Mouse (Mus musculus) embryonic facial prominence, embryonic 13.5 days (tissue): ENCODE measurements around the gene Pde4dip. TPM values are rescaled to one million over a fixed set of nuclear protein-coding genes. Genes with fewer than 3 reads are reported as not detected.

Experiments used
- ATAC-seq: fragments of 200-750 bp; cut with Nextera tagmentation; 2 replicates; pipeline ENCODE4 v1.8.0; 2017; ENCODE audit warnings: low read depth; ENCODE audit not compliant: insufficient number of reproducible peaks, insufficient read depth, low FRiP score, low TSS enrichment
- H3K27ac ChIP-seq: fragments of 300-500 bp; sonication (generic); 2 replicates; pipeline ENCODE4 v1.5.1; 2015; ENCODE audit warnings: moderate library complexity, mild to moderate bottlenecking, inconsistent platforms
- H3K27me3 ChIP-seq: fragments of 300-500 bp; sonication (generic); 2 replicates; pipeline ENCODE4 v1.6.1; 2015; ENCODE audit warnings: mild to moderate bottlenecking, inconsistent platforms
- H3K36me3 ChIP-seq: fragments of 300-500 bp; sonication (generic); 2 replicates; pipeline ENCODE4 v1.6.1; 2015; ENCODE audit warnings: mild to moderate bottlenecking, inconsistent platforms
- H3K4me1 ChIP-seq: fragments of 300-500 bp; sonication (generic); 2 replicates; pipeline ENCODE4 v1.6.1; 2015; ENCODE audit warnings: inconsistent platforms
- H3K4me2 ChIP-seq: fragments of 300-500 bp; sonication (generic); 2 replicates; pipeline ENCODE4 v1.6.1; 2015; ENCODE audit warnings: moderate library complexity, mild to moderate bottlenecking, inconsistent platforms
- H3K4me3 ChIP-seq: fragments of 300-500 bp; sonication (generic); 2 replicates; pipeline ENCODE4 v1.5.1; 2015; ENCODE audit warnings: mild to moderate bottlenecking, inconsistent platforms
- H3K9ac ChIP-seq: fragments of 300-500 bp; sonication (generic); 2 replicates; pipeline ENCODE4 v1.6.1; 2015; ENCODE audit warnings: mild to moderate bottlenecking, inconsistent platforms
- H3K9me3 ChIP-seq: fragments of 300-500 bp; sonication (generic); 2 replicates; pipeline ENCODE4 v1.6.1; 2016; ENCODE audit warnings: inconsistent platforms
- WGBS: fragments of 180-500 bp; shearing (Covaris S2); methylation state at CpG from one replicate; pipeline ENCODE4 v1.1.7; 2015; ENCODE audit warnings: mixed read lengths; 5-methylcytosine and 5-hydroxymethylcytosine counted together
- polyA plus RNA-seq: library from polyadenylated mRNA; unstranded; fragments of >200 nt; fragmentation: Nextera tagmentation; extraction: Ambion mirVana; gene quantifications from 2 replicates; pipeline ENCODE4 v1.2.1, GENCODE M21; 2015

Pde4dip gene
- polyA plus RNA-seq, 1 experiment from 2014 or later = 21.9 TPM

DNA sequence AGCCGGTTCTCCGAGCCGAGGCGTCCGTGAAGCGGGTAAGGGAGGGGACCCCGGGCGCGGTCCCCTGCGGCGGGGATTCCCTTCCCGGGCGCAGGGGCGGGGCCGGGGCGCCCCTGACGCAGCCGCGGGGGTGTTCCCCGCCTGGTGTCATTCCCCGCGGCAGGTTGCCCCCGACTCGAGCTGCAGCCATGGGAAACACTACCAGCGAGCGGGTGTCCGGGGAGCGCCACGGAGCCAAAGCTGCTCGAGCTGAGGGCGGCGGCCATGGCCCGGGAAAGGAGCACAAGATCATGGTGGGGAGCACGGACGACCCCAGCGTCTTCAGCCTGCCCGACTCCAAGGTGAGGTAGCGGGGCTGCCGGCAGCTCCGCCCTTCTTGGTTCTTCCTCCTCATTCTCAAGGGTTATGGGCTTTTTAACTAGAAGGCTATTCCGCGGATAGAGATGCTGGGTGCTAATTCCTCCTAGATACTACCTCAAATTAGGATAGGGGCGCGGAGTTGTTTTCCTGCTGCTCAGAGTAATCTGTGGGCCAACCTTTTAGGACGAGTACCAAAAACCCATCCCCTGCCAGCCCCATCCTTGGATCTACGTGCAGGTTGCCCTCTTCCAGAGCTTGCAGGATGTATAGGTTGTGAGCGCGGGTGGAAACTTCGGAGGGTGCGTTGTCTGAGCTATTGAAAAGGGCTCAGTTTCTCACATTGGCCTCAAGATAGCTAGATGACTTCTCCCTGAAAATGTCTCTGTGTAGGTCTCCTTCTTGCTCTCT lies 229.9 kb downstream of the Pde4dip start:
- H3K4me3 ChIP-seq = peak overlapping the region; percentile 81
- H3K4me2 ChIP-seq = peak overlapping the region; percentile 77
- no peaks in the 10 kb centered on the region for H3K9me3 ChIP-seq
- WGBS = under 1% methylated on average over 50 of the region's 50 CpGs
- no peak overlapping the region for H3K27ac ChIP-seq
- peaks cover 20% of the 10 kb centered on the region for H3K4me1 ChIP-seq
- H3K9ac ChIP-seq = peak overlapping the region; percentile 76
- peak; percentile 76 for ATAC-seq
- H3K36me3 ChIP-seq = peaks cover 15% of the 10 kb centered on the region
- H3K27me3 ChIP-seq = no peaks in the 10 kb centered on the region

DNA sequence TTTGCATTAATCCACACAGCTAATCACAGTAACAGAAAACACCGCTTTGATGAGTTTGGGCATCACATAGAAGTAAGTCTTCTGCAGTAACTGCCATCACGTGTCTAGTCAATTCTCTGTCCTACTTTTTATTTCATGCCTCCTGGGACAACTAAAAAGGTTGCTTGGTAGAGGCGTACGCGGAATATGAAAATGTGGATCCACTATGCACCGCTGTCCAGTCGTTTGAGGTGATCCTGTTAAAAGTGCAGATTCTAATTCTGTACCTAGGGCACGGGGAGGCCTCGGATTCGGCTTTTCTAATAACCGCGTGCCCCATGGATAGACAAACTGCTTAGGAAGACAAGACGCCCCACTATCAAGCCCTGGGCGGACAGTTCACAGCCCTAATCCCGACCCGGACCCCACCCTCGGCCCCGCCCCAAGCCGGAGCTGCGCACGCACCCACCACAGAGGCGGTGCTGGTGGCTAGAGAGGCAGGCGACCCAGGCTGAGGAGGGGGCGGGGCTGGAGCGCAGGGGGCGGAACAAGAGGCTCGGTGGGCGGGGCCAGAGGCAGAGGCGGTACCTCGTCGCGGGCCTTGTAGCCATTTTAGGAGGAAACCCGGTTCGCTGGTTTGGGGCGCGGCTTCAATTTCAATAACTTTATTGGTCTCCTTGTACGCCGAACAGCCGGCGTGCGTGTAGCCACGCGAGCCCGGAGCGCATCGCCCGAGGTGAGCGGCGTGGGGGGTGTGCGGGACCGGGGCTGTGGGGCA lies 230.7 kb downstream of the Pde4dip start, which contains the start of gene Prkab2:
Gene Prkab2, plus strand, starts transcription at position 539 of the 757 bp plus-strand sequence.
- Histone ChIP-seq H3K4me3 (peak within 1 kb of the TSS; percentile 81), H3K36me3 (peaks cover 9% of the 10 kb centered on the region), H3K4me2 (peak within 1 kb of the TSS; percentile 77), H3K9me3 (no peaks in the 10 kb centered on the region), H3K9ac (peak within 1 kb of the TSS; percentile 76), H3K27me3 (no peaks in the 10 kb centered on the region), H3K4me1 (peaks cover 20% of the 10 kb centered on the region), H3K27ac (no peak within 1 kb of the TSS)
- ATAC-seq = peak; percentile 93
- WGBS = 2% methylated on average over 49 of the region's 51 CpGs

DNA sequence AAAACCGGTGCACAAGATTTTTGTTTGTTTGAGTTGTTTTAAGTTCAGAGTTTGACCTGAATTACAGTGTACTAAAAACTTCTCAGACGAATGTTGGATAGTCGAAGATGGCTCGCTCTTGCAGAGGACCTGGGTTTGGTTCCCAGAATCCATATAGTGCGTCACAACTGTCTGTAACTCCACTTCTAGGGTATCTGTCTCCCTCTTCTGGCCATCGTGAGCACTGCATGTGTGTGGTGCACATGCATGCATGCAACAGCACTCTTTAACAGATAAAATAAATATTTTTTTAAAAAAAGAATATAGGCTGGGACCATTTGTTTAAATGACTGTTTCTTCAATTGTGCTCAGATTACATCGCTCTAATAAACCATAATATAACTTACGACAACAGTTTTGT lies 233.6 kb downstream of the Pde4dip start:
- Histone ChIP-seq H3K36me3 (no peaks in the 10 kb centered on the region), H3K27me3 (no peaks in the 10 kb centered on the region), H3K27ac (no peak overlapping the region), H3K4me1 (peaks cover 16% of the 10 kb centered on the region), H3K4me2 (no peak overlapping the region), H3K9ac (no peak overlapping the region), H3K4me3 (no peak overlapping the region), H3K9me3 (no peaks in the 10 kb centered on the region)
- ATAC-seq = no peak
- 80% methylated on average over 8 of the region's 8 CpGs for WGBS

DNA sequence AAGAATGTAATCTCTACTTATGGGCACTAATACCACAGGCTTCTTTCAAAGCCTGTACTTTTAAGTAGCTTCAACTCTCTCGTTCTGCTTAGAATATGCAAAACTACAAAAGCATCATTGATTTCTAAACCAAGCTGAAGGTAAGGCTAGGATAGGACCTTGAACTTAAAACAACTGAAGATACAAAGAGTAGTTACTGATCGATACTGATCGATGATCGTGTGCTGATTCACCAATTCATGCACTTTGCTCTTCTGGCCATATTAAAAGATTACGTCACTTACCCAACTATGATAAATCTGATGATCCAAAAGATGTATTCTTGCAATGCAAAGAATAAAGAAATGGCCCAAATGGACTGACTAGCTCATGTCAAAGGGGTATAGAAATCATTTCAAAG lies 234.7 kb downstream of the Pde4dip start:
- Histone ChIP-seq H3K9me3 (no peaks in the 10 kb centered on the region), H3K9ac (no peak overlapping the region), H3K4me2 (no peak overlapping the region), H3K36me3 (no peaks in the 10 kb centered on the region), H3K27me3 (no peaks in the 10 kb centered on the region), H3K4me1 (peaks cover 5% of the 10 kb centered on the region), H3K4me3 (no peak overlapping the region), H3K27ac (no peak overlapping the region)
- no peak for ATAC-seq
- WGBS = 92% methylated on average over 5 of the region's 5 CpGs

DNA sequence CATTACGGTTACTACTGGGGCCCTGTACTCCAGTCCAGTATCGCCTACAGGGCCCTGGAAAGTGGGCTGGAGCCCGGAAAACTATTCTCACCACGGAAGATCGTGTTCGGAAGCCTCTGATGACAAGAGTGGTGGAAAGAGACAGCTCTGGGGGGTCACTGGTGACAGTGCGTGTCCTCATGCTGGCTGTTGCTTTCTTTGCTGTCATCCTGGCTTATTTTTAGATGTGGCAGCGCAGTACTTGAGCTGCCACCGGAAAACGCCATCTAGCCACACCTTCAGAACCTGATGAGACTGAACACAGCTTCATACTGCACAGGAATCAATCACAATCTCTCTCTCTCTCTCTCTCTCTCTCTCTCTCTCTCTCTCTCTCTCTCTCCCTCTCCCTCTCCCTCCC lies 236.9 kb downstream of the Pde4dip start:
- Histone ChIP-seq H3K36me3 (no peaks in the 10 kb centered on the region), H3K9ac (no peak overlapping the region), H3K4me3 (no peak overlapping the region), H3K9me3 (no peaks in the 10 kb centered on the region), H3K27me3 (no peaks in the 10 kb centered on the region), H3K27ac (no peak overlapping the region), H3K4me1 (no peaks in the 10 kb centered on the region), H3K4me2 (no peak overlapping the region)
- WGBS = 82% methylated on average over 10 of the region's 10 CpGs
- no peak for ATAC-seq

DNA sequence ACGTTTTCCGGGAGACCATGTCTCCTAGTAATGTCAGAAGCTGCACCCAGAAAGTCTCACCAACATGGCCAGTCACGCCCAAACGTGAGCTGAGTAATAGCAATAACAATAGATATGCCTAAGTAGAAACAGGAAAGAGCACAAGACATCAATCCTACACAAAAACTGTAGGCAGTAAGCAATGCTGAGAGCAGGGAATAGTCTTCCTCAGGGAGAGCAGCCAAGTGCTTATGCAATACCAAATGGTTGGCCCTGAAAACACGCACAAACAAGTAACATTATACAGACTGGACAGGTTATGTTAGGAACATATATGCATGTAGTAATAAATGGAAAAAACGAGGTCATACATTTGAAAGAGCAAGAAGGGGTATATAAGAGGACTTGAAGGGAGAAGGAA lies 239.0 kb downstream of the Pde4dip start:
- no peak for ATAC-seq
- WGBS = 81% methylated on average over 6 of the region's 6 CpGs

DNA sequence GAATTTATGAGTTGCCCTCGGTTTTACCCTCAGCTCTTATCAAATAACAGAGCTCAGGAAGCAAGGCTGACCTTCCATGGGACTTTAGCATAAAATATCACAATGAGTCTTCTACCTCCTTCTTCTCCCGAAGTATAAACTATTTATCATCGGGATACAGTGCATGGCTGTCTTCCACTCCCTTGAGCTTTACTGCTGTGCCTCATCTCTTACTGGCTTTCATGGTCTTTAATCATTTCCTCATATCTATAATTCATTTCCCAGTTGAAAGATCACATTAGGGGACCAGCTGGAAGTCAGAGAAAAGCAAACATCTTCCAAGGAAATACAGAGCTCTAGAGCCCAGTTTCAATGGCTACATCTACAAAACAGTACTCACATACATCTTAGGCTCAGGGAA lies 239.5 kb downstream of the Pde4dip start:
- Histone ChIP-seq H3K27me3 (no peaks in the 10 kb centered on the region), H3K4me3 (no peak overlapping the region), H3K27ac (no peak overlapping the region), H3K4me1 (no peaks in the 10 kb centered on the region), H3K36me3 (no peaks in the 10 kb centered on the region), H3K9ac (no peak overlapping the region), H3K4me2 (no peak overlapping the region), H3K9me3 (no peaks in the 10 kb centered on the region)
- ATAC-seq = no peak
- 78% methylated on average over 3 of the region's 3 CpGs for WGBS

More for the DNA sequence above, 239.0 kb downstream of the Pde4dip start:
- Histone ChIP-seq H3K27ac (no peak overlapping the region), H3K27me3 (no peaks in the 10 kb centered on the region), H3K4me1 (no peaks in the 10 kb centered on the region), H3K9me3 (no peaks in the 10 kb centered on the region), H3K36me3 (no peaks in the 10 kb centered on the region), H3K9ac (no peak overlapping the region), H3K4me2 (no peak overlapping the region), H3K4me3 (no peak overlapping the region)

DNA sequence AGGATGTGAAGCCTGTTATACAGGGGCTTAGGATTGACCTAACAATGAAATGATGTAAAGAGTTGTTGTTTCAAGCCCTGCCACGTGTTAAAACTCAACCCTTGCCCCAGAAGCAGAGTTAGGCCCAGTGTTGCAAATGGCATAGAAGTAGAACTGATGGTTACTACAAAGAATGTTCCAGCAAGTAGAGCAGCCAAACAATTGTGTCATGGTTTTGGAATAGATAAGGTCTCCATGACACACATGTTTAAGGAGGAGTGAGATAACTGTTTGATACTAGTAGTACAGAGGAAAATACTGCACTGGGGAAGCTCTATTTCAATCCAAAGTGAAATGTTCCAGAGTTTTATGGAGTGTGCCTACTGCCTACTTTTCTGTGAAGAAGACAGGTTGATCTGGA lies 240.0 kb downstream of the Pde4dip start:
- H3K4me1 ChIP-seq = no peaks in the 10 kb centered on the region
- 47% methylated on average over 1 of the region's 1 CpGs for WGBS
- no peaks in the 10 kb centered on the region for H3K9me3 ChIP-seq
- no peak for ATAC-seq
- H3K4me3 ChIP-seq = no peak overlapping the region
- no peak overlapping the region for H3K27ac ChIP-seq
- H3K36me3 ChIP-seq = no peaks in the 10 kb centered on the region
- no peaks in the 10 kb centered on the region for H3K27me3 ChIP-seq
- H3K9ac ChIP-seq = no peak overlapping the region
- H3K4me2 ChIP-seq = no peak overlapping the region

DNA sequence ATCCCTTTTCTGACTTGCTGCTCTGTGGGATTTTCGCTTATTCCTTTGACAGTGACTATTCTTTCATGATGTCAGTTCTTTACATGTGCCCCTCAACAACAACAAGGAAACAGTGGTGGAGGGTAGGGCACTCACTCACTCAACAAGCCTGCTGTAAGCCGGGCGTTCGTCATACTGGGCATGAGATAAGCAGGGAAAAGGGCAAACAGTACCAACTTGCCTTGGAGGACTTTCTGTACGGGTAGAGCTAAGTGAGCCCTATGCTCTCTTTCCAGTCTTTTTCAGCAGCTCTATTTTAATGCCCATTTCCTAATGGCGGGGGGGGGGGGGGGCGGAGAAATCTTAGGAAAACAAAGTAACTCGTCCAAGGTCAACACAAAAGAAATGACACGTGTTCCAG lies 246.5 kb downstream of the Pde4dip start:
- Histone ChIP-seq H3K27ac (no peak overlapping the region), H3K4me1 (no peaks in the 10 kb centered on the region), H3K27me3 (no peaks in the 10 kb centered on the region), H3K9ac (no peak overlapping the region), H3K4me2 (no peak overlapping the region), H3K36me3 (no peaks in the 10 kb centered on the region), H3K4me3 (no peak overlapping the region), H3K9me3 (no peaks in the 10 kb centered on the region)
- WGBS = 87% methylated on average over 9 of the region's 9 CpGs
- ATAC-seq = no peak

DNA sequence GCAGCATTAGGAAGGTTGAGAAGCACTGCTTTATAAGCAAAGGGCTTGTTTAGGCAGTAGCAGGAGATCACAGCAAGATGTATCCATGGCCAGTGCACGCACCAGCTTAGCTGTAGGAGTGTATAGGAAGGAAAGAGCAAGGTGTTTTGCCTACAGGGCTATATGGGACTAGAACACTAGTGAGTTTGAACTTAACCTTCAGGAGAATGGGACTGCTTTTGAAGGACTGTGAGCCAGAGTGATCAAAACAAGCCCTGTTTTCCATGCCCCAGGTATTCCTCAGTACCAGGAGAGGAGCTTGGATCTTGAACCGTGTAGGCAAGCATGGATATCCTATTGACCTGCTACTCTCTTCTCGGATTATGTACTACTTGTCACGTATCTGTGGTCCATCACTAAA lies 247.1 kb downstream of the Pde4dip start:
- H3K9me3 ChIP-seq = no peaks in the 10 kb centered on the region
- no peak overlapping the region for H3K27ac ChIP-seq
- ATAC-seq = no peak
- H3K9ac ChIP-seq = no peak overlapping the region
- no peak overlapping the region for H3K4me2 ChIP-seq
- H3K4me3 ChIP-seq = no peak overlapping the region
- WGBS = 84% methylated on average over 4 of the region's 4 CpGs
- no peaks in the 10 kb centered on the region for H3K36me3 ChIP-seq
- H3K27me3 ChIP-seq = no peaks in the 10 kb centered on the region
- H3K4me1 ChIP-seq = no peaks in the 10 kb centered on the region
